Mouse (Mus musculus): Measurements from ENCODE around the gene Pitpnm1. TPM values are rescaled to one million over a fixed set of nuclear protein-coding genes. Genes with fewer than 3 reads are reported as not detected.
"Not testable (repeated sequence)": the region's sequence is repeated elsewhere in the genome, so short reads cannot be mapped to it uniquely, and the experiment has no call there.

The Pitpnm1 gene
- total RNA-seq, 2 experiments from 2014 or later: 60.9 to 67.1 TPM

GRCm38 (mm10) chr19:4131075-4131474 lies 31.3 kb downstream of the Pitpnm1 start:
- peak; percentile 66 for ATAC-seq (replicated peaks; ENCODE audit: low FRiP score, poor library complexity, severe bottlenecking)

- ATAC-seq (replicated peaks; ENCODE audit: low FRiP score, poor library complexity, severe bottlenecking): peak; percentile 52
These were observed 32.0 kb downstream of the Pitpnm1 start for GRCm38 (mm10) chr19:4131768-4132167.

GRCm38 (mm10) chr19:4134354-4134753 lies 34.6 kb downstream of the Pitpnm1 start:
- ATAC-seq (replicated peaks; ENCODE audit: low FRiP score, poor library complexity, severe bottlenecking): no peak

- not testable (repeated sequence) for ATAC-seq (replicated peaks; ENCODE audit: low FRiP score, poor library complexity, severe bottlenecking)
These were observed 35.6 kb downstream of the Pitpnm1 start for GRCm38 (mm10) chr19:4135229-4135962.

GRCm38 (mm10) chr19:4135963-4136345 lies 36.2 kb downstream of the Pitpnm1 start:
- peak; percentile 77 for ATAC-seq (replicated peaks; ENCODE audit: low FRiP score, poor library complexity, severe bottlenecking)

GRCm38 (mm10) chr19:4136463-4136862 lies 36.7 kb downstream of the Pitpnm1 start:
- peak; percentile 75 for ATAC-seq (replicated peaks; ENCODE audit: low FRiP score, poor library complexity, severe bottlenecking)

GRCm38 (mm10) chr19:4137913-4138312 lies 38.1 kb downstream of the Pitpnm1 start:
- ATAC-seq (replicated peaks; ENCODE audit: low FRiP score, poor library complexity, severe bottlenecking): no peak

GRCm38 (mm10) chr19:4139446-4139845 lies 39.6 kb downstream of the Pitpnm1 start, which contains the start of gene Gpr152:
Gene Gpr152, plus strand, starts transcription at chr19:4139787.
- ATAC-seq (replicated peaks; ENCODE audit: low FRiP score, poor library complexity, severe bottlenecking): no peak

GRCm38 (mm10) chr19:4140147-4140546 lies 40.3 kb downstream of the Pitpnm1 start:
- ATAC-seq (replicated peaks; ENCODE audit: low FRiP score, poor library complexity, severe bottlenecking): no peak

- no peak for ATAC-seq (replicated peaks; ENCODE audit: low FRiP score, poor library complexity, severe bottlenecking)
These were observed 42.8 kb downstream of the Pitpnm1 start for GRCm38 (mm10) chr19:4142416-4143173.

- no peak for ATAC-seq (replicated peaks; ENCODE audit: low FRiP score, poor library complexity, severe bottlenecking)
These were observed 44.0 kb downstream of the Pitpnm1 start, which contains the start of gene Cabp4 for GRCm38 (mm10) chr19:4143759-4144268. Gene Cabp4, minus strand, starts transcription at chr19:4144033.

GRCm38 (mm10) chr19:4144550-4145498 lies 45.0 kb downstream of the Pitpnm1 start:
- ATAC-seq (replicated peaks; ENCODE audit: low FRiP score, poor library complexity, severe bottlenecking): no peak

- no peak for ATAC-seq (replicated peaks; ENCODE audit: low FRiP score, poor library complexity, severe bottlenecking)
These were observed 46.1 kb downstream of the Pitpnm1 start for GRCm38 (mm10) chr19:4145936-4146335.

GRCm38 (mm10) chr19:4146366-4147021 lies 46.7 kb downstream of the Pitpnm1 start:
- no peak for ATAC-seq (replicated peaks; ENCODE audit: low FRiP score, poor library complexity, severe bottlenecking)

- ATAC-seq (replicated peaks; ENCODE audit: low FRiP score, poor library complexity, severe bottlenecking): no peak
These were observed 47.2 kb downstream of the Pitpnm1 start for GRCm38 (mm10) chr19:4147022-4147405.

GRCm38 (mm10) chr19:4147782-4148490 lies 48.1 kb downstream of the Pitpnm1 start:
- ATAC-seq (replicated peaks; ENCODE audit: low FRiP score, poor library complexity, severe bottlenecking): peak; percentile 36; the same call in 1 of the 2 replicates

GRCm38 (mm10) chr19:4148491-4148806 lies 48.7 kb downstream of the Pitpnm1 start, which contains the start of gene Coro1b:
Gene Coro1b, plus strand, starts transcription at chr19:4148619.
- ATAC-seq (replicated peaks; ENCODE audit: low FRiP score, poor library complexity, severe bottlenecking): peak; percentile 89

- no peak for ATAC-seq (replicated peaks; ENCODE audit: low FRiP score, poor library complexity, severe bottlenecking)
These were observed 49.0 kb downstream of the Pitpnm1 start for GRCm38 (mm10) chr19:4148819-4149218.

- ATAC-seq (replicated peaks; ENCODE audit: low FRiP score, poor library complexity, severe bottlenecking): no peak
These were observed 49.5 kb downstream of the Pitpnm1 start for GRCm38 (mm10) chr19:4149283-4149682.

Data from erythroid progenitor cell, adult 5-6 weeks (primary cell).